Mouse (Mus musculus) CH12.LX (cell line): ENCODE measurements around the gene Nyap1. TPM values are rescaled to one million over a fixed set of nuclear protein-coding genes. Genes with fewer than 3 reads are reported as not detected.

Experiments used
- DNase-seq: peaks from one replicate; pipeline ENCODE4 v3.0.0-alpha.2; 2013; ENCODE audit errors: extremely low read depth
- H3K27ac ChIP-seq: 2 replicates; pipeline ENCODE4 v1.5.1; 2012; ENCODE audit warnings: low read depth, mild to moderate bottlenecking, control low read depth, moderate library complexity; ENCODE audit not compliant: insufficient read depth
- H3K27me3 ChIP-seq: replicated peaks from 2 replicates; pipeline ENCODE3; 2012; ENCODE audit warnings: inconsistent platforms
- H3K36me3 ChIP-seq, 2 experiments: replicated peaks in 1 of 2; 2 replicates each; pipeline versions ENCODE3 to v1.6.1; 2012; ENCODE audit warnings: inconsistent platforms in 1 of 2, low read length in 1 of 2, mild to moderate bottlenecking in 1 of 2, mixed read lengths in 1 of 2, moderate library complexity in 1 of 2; ENCODE audit not compliant: control insufficient read depth in 1 of 2, insufficient read depth in 1 of 2
- H3K4me1 ChIP-seq, 2 experiments: 2 replicates each; pipeline ENCODE4 v1.6.1; 2012; ENCODE audit warnings: inconsistent platforms in 1 of 2, moderate library complexity in 1 of 2; ENCODE audit not compliant: insufficient read depth in 2 of 2, control insufficient read depth in 1 of 2
- H3K4me2 ChIP-seq: 2 replicates; pipeline ENCODE4 v1.6.1; 2012; ENCODE audit warnings: low read depth, mild to moderate bottlenecking, control low read depth; ENCODE audit not compliant: poor library complexity, insufficient read depth, severe bottlenecking
- H3K4me3 ChIP-seq, 3 experiments: fragments of 150-350 bp in 1 of 3; sonication (generic) in 1 of 3; replicated peaks in 1 of 3; 2 replicates each; pipeline versions ENCODE3 to v1.5.1; 2011 to 2012; ENCODE audit warnings: low read depth in 2 of 3, low read length in 2 of 3, mild to moderate bottlenecking in 2 of 3, moderate library complexity in 2 of 3, control low read depth in 1 of 3, improper control_type of control experiment in 1 of 3, inconsistent platforms in 1 of 3, mixed read lengths in 1 of 3; ENCODE audit not compliant: poor library complexity in 1 of 3
- H3K79me2 ChIP-seq: replicated peaks from 2 replicates; pipeline ENCODE4 v1.6.1; 2012; ENCODE audit warnings: mild to moderate bottlenecking, moderate library complexity; ENCODE audit not compliant: control insufficient read depth, poor library complexity, insufficient read depth, severe bottlenecking; ENCODE audit errors: extremely low read depth
- H3K9ac ChIP-seq: 2 replicates; pipeline ENCODE4 v1.6.1; 2012; ENCODE audit warnings: low read depth, mild to moderate bottlenecking, control low read depth, moderate library complexity; ENCODE audit not compliant: insufficient read depth
- H3K9me3 ChIP-seq: replicated peaks from 2 replicates; pipeline ENCODE3; 2012; ENCODE audit warnings: low read length, inconsistent platforms, mixed read lengths
- BHLHE40 ChIP-seq: IDR thresholded peaks from 2 replicates; pipeline ENCODE4 v1.6.1; 2011; ENCODE audit warnings: mild to moderate bottlenecking, low read depth, low read length, improper control_type of control experiment
- CHD1 ChIP-seq: IDR thresholded peaks from 2 replicates; pipeline ENCODE4 v1.6.1; 2012; ENCODE audit warnings: low read depth, low read length, improper control_type of control experiment, inconsistent platforms
- CHD2 ChIP-seq: IDR thresholded peaks from 2 replicates; pipeline ENCODE4 v1.6.1; 2011; ENCODE audit warnings: low read length, improper control_type of control experiment
- CTCF ChIP-seq, 2 experiments: IDR thresholded peaks in 1 of 2; conservative IDR thresholded peaks in 1 of 2; 2 replicates each; pipeline ENCODE4 v1.5.1; 2011 to 2012; ENCODE audit warnings: low read depth in 2 of 2, low read length in 2 of 2, improper control_type of control experiment in 1 of 2, inconsistent platforms in 1 of 2, mild to moderate bottlenecking in 1 of 2, moderate library complexity in 1 of 2
- E2F4 ChIP-seq: IDR thresholded peaks from 2 replicates; pipeline ENCODE4 v1.6.1; 2011; ENCODE audit warnings: low read depth, low read length, improper control_type of control experiment; ENCODE audit not compliant: insufficient replicate concordance
- ELF1 ChIP-seq: IDR thresholded peaks from 2 replicates; pipeline ENCODE4 v1.6.1; 2014; ENCODE audit warnings: low read depth, mild to moderate bottlenecking, inconsistent platforms, low read length, improper control_type of control experiment
- EP300 ChIP-seq: IDR thresholded peaks from 2 replicates; pipeline ENCODE4 v1.6.1; 2011; ENCODE audit warnings: low read length, improper control_type of control experiment
- ETS1 ChIP-seq: conservative IDR thresholded peaks from 2 replicates; pipeline ENCODE4 v1.6.1; 2012; ENCODE audit warnings: low read depth, mild to moderate bottlenecking, inconsistent platforms, low read length, improper control_type of control experiment, moderate library complexity
- GABPA ChIP-seq: IDR thresholded peaks from 2 replicates; pipeline ENCODE4 v1.6.1; 2012; ENCODE audit warnings: low read depth, low read length, improper control_type of control experiment, inconsistent platforms; ENCODE audit not compliant: insufficient replicate concordance
- HCFC1 ChIP-seq: IDR thresholded peaks from 2 replicates; pipeline ENCODE4 v1.6.1; 2012; ENCODE audit warnings: low read depth, mild to moderate bottlenecking, inconsistent platforms, low read length, improper control_type of control experiment
- IRF4 ChIP-seq: IDR thresholded peaks from 2 replicates; pipeline ENCODE4 v1.6.1; 2014; ENCODE audit warnings: low read depth, mild to moderate bottlenecking, inconsistent platforms, low read length, improper control_type of control experiment
- JUN ChIP-seq: IDR thresholded peaks from 2 replicates; pipeline ENCODE4 v1.6.1; 2011; ENCODE audit warnings: low read depth, mild to moderate bottlenecking, low read length, improper control_type of control experiment, moderate library complexity; ENCODE audit not compliant: insufficient read depth
- JUND ChIP-seq: conservative IDR thresholded peaks from 2 replicates; pipeline ENCODE4 v1.6.1; 2011; ENCODE audit warnings: low read depth, low read length, improper control_type of control experiment
- KAT2A ChIP-seq: IDR thresholded peaks from 2 replicates; pipeline ENCODE4 v1.6.1; 2012; ENCODE audit warnings: low read length, improper control_type of control experiment, inconsistent platforms; ENCODE audit not compliant: insufficient replicate concordance
- MAFK ChIP-seq: IDR thresholded peaks from 2 replicates; pipeline ENCODE4 v1.6.1; 2011; ENCODE audit warnings: low read length, improper control_type of control experiment; ENCODE audit not compliant: insufficient replicate concordance
- MAX ChIP-seq: IDR thresholded peaks from 2 replicates; pipeline ENCODE4 v1.6.1; 2011; ENCODE audit warnings: low read length, improper control_type of control experiment
- MAZ ChIP-seq: IDR thresholded peaks from 2 replicates; pipeline ENCODE4 v1.6.1; 2012; ENCODE audit warnings: low read depth, mild to moderate bottlenecking, inconsistent platforms, low read length, improper control_type of control experiment, moderate library complexity
- MEF2A ChIP-seq: IDR thresholded peaks from 2 replicates; pipeline ENCODE4 v1.6.1; 2014; ENCODE audit warnings: low read depth, mild to moderate bottlenecking, inconsistent platforms, low read length, improper control_type of control experiment, borderline replicate concordance
- MXI1 ChIP-seq: IDR thresholded peaks from 2 replicates; pipeline ENCODE4 v1.6.1; 2011; ENCODE audit warnings: mild to moderate bottlenecking, low read depth, low read length, improper control_type of control experiment
- MYC ChIP-seq: IDR thresholded peaks from 2 replicates; pipeline ENCODE4 v1.6.1; 2011; ENCODE audit warnings: low read depth, mild to moderate bottlenecking, improper control_type of control experiment, low read length
- NELFE ChIP-seq: IDR thresholded peaks from 2 replicates; pipeline ENCODE4 v1.6.1; 2011; ENCODE audit warnings: low read depth, low read length, improper control_type of control experiment
- NRF1 ChIP-seq: IDR thresholded peaks from 2 replicates; pipeline ENCODE4 v1.6.1; 2014; ENCODE audit warnings: low read depth, mild to moderate bottlenecking, inconsistent platforms, low read length, improper control_type of control experiment, moderate library complexity
- PAX5 ChIP-seq: IDR thresholded peaks from 2 replicates; pipeline ENCODE4 v1.6.1; 2012; ENCODE audit warnings: low read length, inconsistent platforms, mixed read lengths
- POLR2A ChIP-seq: IDR thresholded peaks from 2 replicates; pipeline ENCODE4 v1.6.1; 2011; ENCODE audit warnings: low read depth, mild to moderate bottlenecking, improper control_type of control experiment, low read length
- POLR2AphosphoS2 ChIP-seq: IDR thresholded peaks from 2 replicates; pipeline ENCODE4 v1.6.1; 2011; ENCODE audit warnings: low read depth, low read length, improper control_type of control experiment
- RAD21 ChIP-seq: IDR thresholded peaks from 2 replicates; pipeline ENCODE4 v1.6.1; 2011; ENCODE audit warnings: low read depth, mild to moderate bottlenecking, low read length, improper control_type of control experiment, moderate library complexity
- RCOR1 ChIP-seq: conservative IDR thresholded peaks from 2 replicates; pipeline ENCODE4 v1.6.1; 2012; ENCODE audit warnings: low read depth, mild to moderate bottlenecking, inconsistent platforms, low read length, improper control_type of control experiment
- SIN3A ChIP-seq: IDR thresholded peaks from 2 replicates; pipeline ENCODE4 v1.6.1; 2012; ENCODE audit warnings: low read length, improper control_type of control experiment, inconsistent platforms
- SMC3 ChIP-seq: IDR thresholded peaks from 2 replicates; pipeline ENCODE4 v1.6.1; 2011; ENCODE audit warnings: low read depth, low read length, improper control_type of control experiment
- TBP ChIP-seq: conservative IDR thresholded peaks from 2 replicates; pipeline ENCODE4 v1.6.1; 2011; ENCODE audit warnings: low read depth, low read length, improper control_type of control experiment
- TCF12 ChIP-seq: IDR thresholded peaks from 2 replicates; pipeline ENCODE4 v1.6.1; 2014; ENCODE audit warnings: low read depth, mild to moderate bottlenecking, inconsistent platforms, low read length, improper control_type of control experiment
- UBTF ChIP-seq: IDR thresholded peaks from 2 replicates; pipeline ENCODE4 v1.6.1; 2012; ENCODE audit warnings: low read depth, mild to moderate bottlenecking, inconsistent platforms, low read length, improper control_type of control experiment, moderate library complexity
- USF1 ChIP-seq: IDR thresholded peaks from 2 replicates; pipeline ENCODE4 v1.6.1; 2014; ENCODE audit warnings: low read depth, mild to moderate bottlenecking, inconsistent platforms, low read length, improper control_type of control experiment
- USF2 ChIP-seq: conservative IDR thresholded peaks from 2 replicates; pipeline ENCODE4 v1.6.1; 2011; ENCODE audit warnings: low read depth, low read length, improper control_type of control experiment
- ZC3H11A ChIP-seq: IDR thresholded peaks from 2 replicates; pipeline ENCODE4 v1.6.1; 2012; ENCODE audit warnings: low read depth, mild to moderate bottlenecking, inconsistent platforms, low read length, improper control_type of control experiment
- ZKSCAN1 ChIP-seq: IDR thresholded peaks from 2 replicates; pipeline ENCODE4 v1.6.1; 2012; ENCODE audit warnings: low read depth, inconsistent platforms, low read length, improper control_type of control experiment, borderline replicate concordance
- ZMIZ1 ChIP-seq: IDR thresholded peaks from 2 replicates; pipeline ENCODE4 v1.6.1; 2012; ENCODE audit warnings: low read depth, mild to moderate bottlenecking, inconsistent platforms, low read length, improper control_type of control experiment
- ZNF384 ChIP-seq: IDR thresholded peaks from 2 replicates; pipeline ENCODE4 v1.6.1; 2012; ENCODE audit warnings: low read depth, low read length, improper control_type of control experiment, inconsistent platforms
- dilution Hi-C: fragments of 300-500 bp; cut with MboI; formaldehyde crosslinking; loops from 2 replicates; pipeline ENCODE4 v1.14.3; 2020; ENCODE audit warnings: low sequenced_read_pairs; ENCODE audit not compliant: extremely low pct_unique_long_range_greater_than_20kb, extremely low pct_ligation_motif_present
- in situ Hi-C: fragments of 300-500 bp; cut with MboI; formaldehyde crosslinking; loops from 3 replicates; pipeline ENCODE4 v1.14.3; 2019; ENCODE audit warnings: low sequenced_read_pairs, low pct_ligation_motif_present, low pct_unique_long_range_greater_than_20kb, mixed read lengths
- polyA plus RNA-seq: library from polyadenylated mRNA; unstranded; fragments of >175 nt; gene quantifications from 2 replicates; pipeline ENCODE4 v1.2.1, GENCODE M21; 2012; ENCODE audit warnings: low read depth; ENCODE audit not compliant: insufficient read length
- total RNA-seq, 2 experiments: library from RNA; depleted of rRNA; stranded (reverse); fragments of 300-350 nt in 1 of 2; fragments of >200 nt in 1 of 2; gene quantifications; 2 replicates each; pipeline ENCODE4 v1.2.3; 2012 to 2014

Gene Nyap1
- total and polyA plus RNA-seq, 3 experiments: 0.28 to 1.4 (median 0.43) TPM

- dilution Hi-C loops: no loop called here
- peak; percentile 80 for DNase-seq
- Histone ChIP-seq H3K4me2 (no peak overlapping the region), H3K36me3 (peaks cover 62 to 83% of the 10 kb centered on the region in 2 experiments), H3K9me3 (no peaks in the 10 kb centered on the region), H3K9ac (no peak overlapping the region), H3K27me3 (no peaks in the 10 kb centered on the region), H3K79me2 (0 out of 2 replicates have a peak, but pooled peaks cover 1% of the 10 kb centered on the region), H3K4me3 (no peak overlapping the region), H3K27ac (no peak overlapping the region), H3K4me1 (peaks cover 3 to 29% of the 10 kb centered on the region in 2 experiments; a peak in 3 of 4 replicates)
- in situ Hi-C loops: loop anchor here (25.0 kb wide), 1 partner anchor 245 kb away; the partner anchor contains the start of genes Gigyf1 and Pop7
- TF ChIP-seq POLR2A: no peak
- TF ChIP-seq ZNF384: no peak
- TF ChIP-seq ZC3H11A: peak; percentile 70
- TF ChIP-seq JUN: no peak
- no peak for TF ChIP-seq UBTF
- no peak for TF ChIP-seq CHD2
- TF ChIP-seq RCOR1: no peak
- TF ChIP-seq ETS1: no peak
- peak; percentile 95 to 96 for TF ChIP-seq CTCF (conservative IDR thresholded peaks at IDR 0.05 in 1 of 2, IDR thresholded peaks at IDR 0.05 in 1 of 2; ENCODE audit: low read depth in 2 of 2, low read length in 2 of 2)
- TF ChIP-seq MEF2A: 0 out of 2 replicates have a peak, but pooled peaks have one; percentile 13
- TF ChIP-seq USF2: no peak
- no peak for TF ChIP-seq HCFC1
- no peak for TF ChIP-seq CHD1
- peak; percentile 97 for TF ChIP-seq RAD21
- TF ChIP-seq MAX: no peak
- TF ChIP-seq ELF1: no peak
- no peak for TF ChIP-seq KAT2A
- TF ChIP-seq POLR2AphosphoS2: no peak
- no peak for TF ChIP-seq MXI1
- no peak for TF ChIP-seq IRF4
- peak; percentile 93 for TF ChIP-seq SMC3
- TF ChIP-seq NRF1: no peak
- TF ChIP-seq GABPA: no peak
- TF ChIP-seq JUND: no peak
- TF ChIP-seq ZMIZ1: no peak
- TF ChIP-seq MAFK: no peak
- TF ChIP-seq SIN3A: no peak
- no peak for TF ChIP-seq E2F4
- no peak for TF ChIP-seq MYC
- TF ChIP-seq NELFE: no peak; the same call in 1 of the 2 replicates
- no peak for TF ChIP-seq USF1
- peak; percentile 16; the same call in 1 of the 2 replicates for TF ChIP-seq BHLHE40
- TF ChIP-seq MAZ: 0 out of 2 replicates have a peak, but pooled peaks have one; percentile 44
- TF ChIP-seq TCF12: no peak
- TF ChIP-seq PAX5: no peak
- no peak for TF ChIP-seq TBP
- TF ChIP-seq ZKSCAN1: no peak
- TF ChIP-seq EP300: no peak
These were observed 15.7 kb upstream of the Nyap1 start for GRCm38 (mm10) chr5:137756882-137757661.
